Mouse (Mus musculus): ENCODE measurements around the gene Ndufa3.

- TF ChIP-seq POLR2A (IDR thresholded peaks at IDR 0.05; ENCODE audit: borderline replicate concordance, control insufficient read depth, low read depth, low read length) (no peak), CTCF (IDR thresholded peaks at IDR 0.05; ENCODE audit: control insufficient read depth, insufficient read depth, low read length) (peak; percentile 41; the same call in 1 of the 2 replicates)
Observed at GRCm38 (mm10) chr7:3606798-3607197, 10.4 kb upstream of the Ndufa3 start.
